26 mouse cellular contexts compared by ENCODE assay signal in the genomic region with DNA sequence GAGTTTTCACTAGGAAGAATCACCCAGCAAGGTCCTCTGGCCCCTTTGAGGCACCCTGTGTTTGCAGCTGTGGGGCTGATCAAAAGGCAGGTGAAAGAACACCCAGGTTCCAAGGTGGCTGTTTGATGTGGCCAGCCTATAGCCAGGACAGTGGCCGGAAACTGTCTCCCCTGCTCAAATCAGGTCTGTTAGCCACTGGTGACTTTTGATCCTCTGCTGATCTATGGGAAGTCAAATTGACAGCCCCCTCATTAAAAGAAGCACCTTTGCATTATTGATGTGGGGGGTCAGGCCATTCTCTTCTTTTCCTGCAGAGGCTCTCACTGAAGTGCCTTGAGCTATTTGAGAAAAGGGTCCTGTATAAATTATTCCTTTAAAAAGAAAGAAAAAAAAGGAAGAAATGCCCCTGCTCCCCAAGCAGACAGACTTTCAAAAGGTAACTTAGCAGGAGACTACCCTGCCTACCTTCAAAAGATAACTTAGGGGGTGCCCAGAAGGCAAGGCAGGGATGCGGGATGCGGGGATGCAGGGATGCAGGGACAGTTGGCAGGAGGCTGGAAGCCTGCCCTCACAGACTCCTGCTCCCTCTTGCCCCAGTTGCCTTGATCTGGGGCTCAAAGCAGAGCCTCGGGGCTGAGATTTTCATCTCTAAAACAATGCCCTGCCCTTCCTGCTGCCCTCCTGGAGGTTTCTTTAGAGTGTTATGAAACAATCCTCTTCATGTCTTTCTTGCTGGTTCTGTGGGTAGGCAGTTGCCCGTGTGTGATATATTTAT. TPM values are rescaled to one million over a fixed set of nuclear protein-coding genes. Genes with fewer than 3 reads are reported as not detected.
DNase-seq lines count a peak whose midpoint lies in the region; ATAC-seq lines count a peak whose summit lies in the region.
"Had no signal": no experiment of that assay in that cellular context is flagged by ENCODE, and none has a peak within 500 bp of the region (broad histone marks: within the 10 kb centered on the region; RNA-seq: fewer than 3 reads in every experiment).

No protein-coding gene starts in this region.

- intact Hi-C loops in gastrocnemius, postnatal 14 days (cut with DNase I; ENCODE audit: low total_unique reads) = no loop called here

- H3K4me2 ChIP-seq in midbrain, embryonic 12.5 days (replicated peaks) = no peak overlapping the region
- no peak overlapping the region for H3K4me2 ChIP-seq in midbrain, embryonic 16.5 days (ENCODE audit: low read length)
- H3K4me2 ChIP-seq: embryonic facial prominence, embryonic 12.5 days; forebrain, embryonic 12.5 days; heart, embryonic 12.5 days; hindbrain, embryonic 14.5 days; intestine, embryonic 15.5 days had no signal

- H3K9ac ChIP-seq in midbrain, embryonic 12.5 days (replicated peaks) = no peak overlapping the region
- H3K9ac ChIP-seq in midbrain, embryonic 16.5 days (ENCODE audit: low read depth, low read length) = no peak overlapping the region
- H3K9ac ChIP-seq: embryonic facial prominence, embryonic 12.5 days; forebrain, embryonic 12.5 days; heart, embryonic 12.5 days; hindbrain, embryonic 14.5 days; intestine, embryonic 15.5 days had no signal

- no peaks in the 10 kb centered on the region for H3K36me3 ChIP-seq in midbrain, embryonic 12.5 days
- H3K36me3 ChIP-seq in midbrain, embryonic 10.5 days = no peaks in the 10 kb centered on the region
- no peaks in the 10 kb centered on the region for H3K36me3 ChIP-seq in midbrain, embryonic 16.5 days (ENCODE audit: control insufficient read depth, insufficient read depth, low read length)
- H3K36me3 ChIP-seq: embryonic facial prominence, embryonic 12.5 days; forebrain, embryonic 12.5 days; G1E; heart, embryonic 12.5 days; hindbrain, embryonic 10.5 days; intestine, embryonic 15.5 days had no signal

- H3K4me1 ChIP-seq in midbrain, embryonic 12.5 days = peaks cover 7% of the 10 kb centered on the region; the same call in 1 of the 2 replicates
- H3K4me1 ChIP-seq in midbrain, embryonic 10.5 days = 0 out of 2 replicates have a peak, but pooled peaks cover 3% of the 10 kb centered on the region
- peaks cover 6% of the 10 kb centered on the region for H3K4me1 ChIP-seq in midbrain, embryonic 16.5 days (ENCODE audit: control insufficient read depth, insufficient read depth, low read length)
- H3K4me1 ChIP-seq: forebrain, embryonic 12.5 days; heart, embryonic 12.5 days; hindbrain, embryonic 10.5 days; intestine, embryonic 15.5 days had no signal

- H3K4me3 ChIP-seq in midbrain, embryonic 12.5 days = no peak overlapping the region
- H3K4me3 ChIP-seq in midbrain, embryonic 10.5 days = no peak overlapping the region
- no peak overlapping the region for H3K4me3 ChIP-seq in midbrain, embryonic 16.5 days (ENCODE audit: low read depth, low read length)
- H3K4me3 ChIP-seq: embryonic facial prominence, embryonic 12.5 days; forebrain, embryonic 12.5 days; heart, embryonic 12.5 days; hindbrain, embryonic 10.5 days; intestine, embryonic 15.5 days had no signal

- DNase-seq in cerebellum, adult 9-11 months = no peak
- no peak for DNase-seq in midbrain, embryonic 10.5 days (ENCODE audit: low spot score)
- DNase-seq in ovary, adult 18-20 months (ENCODE audit: low spot score) = no peak
- no peak for DNase-seq in gastrocnemius, postnatal 14 days
- DNase-seq: adrenal gland, postnatal 10 days; B cell, adult 2 months; cerebellum, adult 11 months; cerebellum, adult 8-10 months; cerebellum, postnatal 25 days; gastrocnemius, postnatal 25 days had no signal

- no peaks in the 10 kb centered on the region; the same call in 1 of the 2 replicates for H3K27me3 ChIP-seq in midbrain, embryonic 12.5 days
- H3K27me3 ChIP-seq in midbrain, embryonic 10.5 days (ENCODE audit: low read depth, poor library complexity, severe bottlenecking) = no peaks in the 10 kb centered on the region
- no peaks in the 10 kb centered on the region for H3K27me3 ChIP-seq in midbrain, embryonic 16.5 days (ENCODE audit: control insufficient read depth, insufficient read depth, low read depth, low read length)
- H3K27me3 ChIP-seq: forebrain, embryonic 12.5 days; heart, embryonic 12.5 days; intestine, embryonic 15.5 days had no signal

- H3K27ac ChIP-seq in midbrain, embryonic 12.5 days (replicated peaks) = 0 out of 2 replicates have a peak overlapping the region, but pooled peaks have one; percentile 10
- H3K27ac ChIP-seq in midbrain, embryonic 10.5 days (replicated peaks) = no peak overlapping the region
- H3K27ac ChIP-seq in midbrain, embryonic 16.5 days (ENCODE audit: low read length) = peak overlapping the region; percentile 50; the same call in 1 of the 2 replicates
- H3K27ac ChIP-seq: embryonic facial prominence, embryonic 12.5 days; forebrain, embryonic 12.5 days; hindbrain, embryonic 10.5 days; hindbrain, embryonic 14.5 days; intestine, embryonic 15.5 days had no signal

- 53% methylated on average over 5 of the region's 5 CpGs for WGBS in midbrain, embryonic 12.5 days
- 59% methylated on average over 5 of the region's 5 CpGs for WGBS in midbrain, embryonic 10.5 days
- WGBS in midbrain, embryonic 16.5 days = 27% methylated on average over 5 of the region's 5 CpGs

- ATAC-seq in cerebellum, adult (ENCODE audit: insufficient number of reproducible peaks, low FRiP score, low TSS enrichment) = 0 out of 2 replicates have a peak, but pooled peaks have one; percentile 31
- ATAC-seq in midbrain, embryonic 12.5 days (ENCODE audit: low FRiP score, low read depth) = no peak
- ATAC-seq in midbrain, embryonic 16.5 days = peak; percentile 59; the same call in 1 of the 2 replicates
- ATAC-seq: CD4-positive, CD25-positive, alpha-beta regulatory T cell, adult 4 months; intestine, embryonic 15.5 days had no signal

- H3K9me3 ChIP-seq in midbrain, embryonic 12.5 days = no peaks in the 10 kb centered on the region
- H3K9me3 ChIP-seq in midbrain, embryonic 10.5 days (replicated peaks) = no peaks in the 10 kb centered on the region
- no peaks in the 10 kb centered on the region for H3K9me3 ChIP-seq in midbrain, embryonic 16.5 days (replicated peaks; ENCODE audit: control insufficient read depth, low read length, poor library complexity, severe bottlenecking)
- H3K9me3 ChIP-seq: embryonic facial prominence, embryonic 12.5 days; forebrain, embryonic 12.5 days; G1E; heart, embryonic 12.5 days; hindbrain, embryonic 10.5 days; intestine, embryonic 15.5 days had no signal

RNA-seq across cellular contexts. Expression of gene Abhd12b, which starts 3.5 kb away (rescaled TPM):
- polyA plus RNA-seq in midbrain, embryonic 12.5 days (2016; fragmentation: Nextera tagmentation; extraction: Ambion mirVana) = 0.25 TPM in 1 of 2 replicates, not detected in the other
- polyA plus RNA-seq in midbrain, embryonic 10.5 days (2016; fragmentation: Nextera tagmentation; extraction: Ambion mirVana) = 0.10 TPM in 1 of 2 replicates, not detected in the other
- polyA plus RNA-seq in midbrain, embryonic 16.5 days (2015; fragmentation: Nextera tagmentation; extraction: Ambion mirVana) = 0.16 and 0.25 TPM in 2 replicates
- not detected for total RNA-seq in gastrocnemius, postnatal 14 days (2021)
- total RNA-seq: adrenal gland, postnatal 10 days; adrenal gland, postnatal 4 days; gastrocnemius, postnatal 25 days; granulocyte monocyte progenitor cell, adult 5-6 weeks; heart, adult 8-10 months; heart, postnatal 25 days had no signal
- polyA plus RNA-seq: forebrain, embryonic 12.5 days; G1E; heart, embryonic 12.5 days; heart, embryonic 16.5 days; hindbrain, embryonic 10.5 days had no signal

RNA-seq across cellular contexts. Expression of gene Nin, which starts 44.0 kb away (rescaled TPM):
- 16.5 and 17.2 TPM in 2 replicates for polyA plus RNA-seq in midbrain, embryonic 12.5 days (2016; fragmentation: Nextera tagmentation; extraction: Ambion mirVana)
- 9.4 and 10.0 TPM in 2 replicates for polyA plus RNA-seq in midbrain, embryonic 10.5 days (2016; fragmentation: Nextera tagmentation; extraction: Ambion mirVana)
- 14.1 and 16.3 TPM in 2 replicates for polyA plus RNA-seq in midbrain, embryonic 16.5 days (2015; fragmentation: Nextera tagmentation; extraction: Ambion mirVana)
- total RNA-seq in gastrocnemius, postnatal 14 days (2021) = 10 to 100 TPM; 21.0 to 32.1 TPM
